Mouse (Mus musculus) heart, embryonic 13.5 days (tissue): ENCODE results near the gene Qpct. TPM values are rescaled to one million over a fixed set of nuclear protein-coding genes. Genes with fewer than 3 reads are reported as not detected.
A peak's percentile ranks its signal among the peaks of the same experiment; 100 is the strongest.
"Not testable (repeated sequence)": the region's sequence is repeated elsewhere in the genome, so short reads cannot be mapped to it uniquely, and the experiment has no call there.

Source experiments
- ATAC-seq: fragments of 200-750 bp; cut with Nextera tagmentation; 2 replicates; pipeline ENCODE4 v1.8.0; 2017; ENCODE audit warnings: moderate TSS enrichment; ENCODE audit not compliant: insufficient number of reproducible peaks, low FRiP score, low TSS enrichment; ENCODE audit errors: extremely low read depth
- H3K27ac ChIP-seq: fragments of 300-500 bp; sonication (generic); replicated peaks from 2 replicates; pipeline ENCODE4 v1.5.1; 2015; ENCODE audit warnings: moderate library complexity, mild to moderate bottlenecking, inconsistent platforms
- H3K27me3 ChIP-seq: fragments of 300-500 bp; sonication (generic); replicated peaks from 2 replicates; pipeline ENCODE4 v1.6.1; 2015; ENCODE audit warnings: mild to moderate bottlenecking, inconsistent platforms
- H3K36me3 ChIP-seq: fragments of 300-500 bp; sonication (generic); 2 replicates; pipeline ENCODE4 v1.6.1; 2015; ENCODE audit warnings: mild to moderate bottlenecking, inconsistent platforms
- H3K4me1 ChIP-seq: fragments of 300-500 bp; sonication (generic); 2 replicates; pipeline ENCODE4 v1.6.1; 2015; ENCODE audit warnings: inconsistent platforms
- H3K4me2 ChIP-seq: fragments of 300-500 bp; sonication (generic); 2 replicates; pipeline ENCODE4 v1.6.1; 2015; ENCODE audit warnings: inconsistent platforms, mild to moderate bottlenecking, moderate library complexity
- H3K4me3 ChIP-seq: fragments of 300-500 bp; sonication (generic); 2 replicates; pipeline ENCODE4 v1.5.1; 2015; ENCODE audit warnings: moderate library complexity, mild to moderate bottlenecking, inconsistent platforms
- H3K9ac ChIP-seq: fragments of 300-500 bp; sonication (generic); 2 replicates; pipeline ENCODE4 v1.6.1; 2015; ENCODE audit warnings: inconsistent platforms, mild to moderate bottlenecking, moderate library complexity
- H3K9me3 ChIP-seq: fragments of 300-500 bp; sonication (generic); 2 replicates; pipeline ENCODE4 v1.6.1; 2016; ENCODE audit warnings: inconsistent platforms
- WGBS: fragments of 180-500 bp; shearing (Covaris S2); methylation state at CpG from one replicate; pipeline ENCODE4 v1.1.7; 2015; ENCODE audit warnings: mixed read lengths; 5-methylcytosine and 5-hydroxymethylcytosine counted together
- polyA plus RNA-seq: library from polyadenylated mRNA; unstranded; fragments of >200 nt; fragmentation: Nextera tagmentation; extraction: Ambion mirVana; gene quantifications from 2 replicates; pipeline ENCODE4 v1.2.1, GENCODE M21; 2015

Gene Qpct
- polyA plus RNA-seq, 1 experiment from 2014 or later, result 36.6 TPM

DNA sequence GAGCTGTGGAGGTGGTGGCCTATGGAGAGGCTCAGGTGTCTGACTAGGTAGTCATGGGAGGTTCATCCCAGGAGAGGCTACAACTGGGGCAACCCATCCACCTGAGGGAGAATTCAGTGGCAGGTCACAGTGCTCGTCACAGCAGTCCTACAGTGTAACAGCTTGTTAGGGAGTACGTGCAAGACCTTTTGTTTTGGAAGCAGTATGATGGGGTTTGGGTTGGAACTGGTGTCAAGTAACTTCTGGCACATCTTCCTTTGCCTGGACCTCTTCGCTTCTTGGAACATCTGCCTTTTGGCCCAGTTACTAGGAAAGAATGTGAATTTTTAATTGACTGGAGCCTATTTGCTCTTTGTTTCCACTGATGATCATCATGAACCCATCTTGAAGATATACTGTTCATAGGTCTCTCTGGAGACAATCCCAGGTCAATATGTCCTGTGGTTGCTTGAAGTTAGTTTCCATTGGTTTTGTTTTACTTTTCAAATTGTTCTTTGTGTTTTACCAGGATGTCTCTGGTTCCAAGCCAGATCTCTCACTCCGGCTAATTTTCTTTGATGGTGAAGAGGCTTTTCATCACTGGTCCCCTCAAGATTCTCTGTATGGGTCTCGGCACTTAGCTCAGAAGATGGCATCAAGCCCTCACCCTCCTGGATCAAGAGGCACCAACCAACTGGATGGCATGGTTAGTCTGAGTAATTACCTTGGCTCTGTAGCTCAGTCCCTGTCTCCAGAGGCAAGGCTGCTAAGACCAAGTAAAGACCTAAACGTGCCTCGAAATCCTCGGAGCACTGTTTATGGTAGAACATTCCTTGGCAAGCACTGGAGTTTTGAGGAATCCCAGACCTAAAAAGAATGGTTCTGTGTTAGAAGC, 25.5 kb downstream of the Qpct start:
- WGBS, result 75% methylated on average over 8 of the region's 8 CpGs
- H3K36me3 ChIP-seq, result no peaks in the 10 kb centered on the region
- no peak overlapping the region for H3K9ac ChIP-seq
- H3K27me3 ChIP-seq, result no peaks in the 10 kb centered on the region
- no peak overlapping the region for H3K4me3 ChIP-seq
- ATAC-seq, result no peak
- no peaks in the 10 kb centered on the region for H3K9me3 ChIP-seq
- H3K4me1 ChIP-seq, result no peaks in the 10 kb centered on the region
- no peak overlapping the region for H3K4me2 ChIP-seq
- no peak overlapping the region for H3K27ac ChIP-seq

GRCm38 (mm10) chr17:79077848-79078146, 26.1 kb downstream of the Qpct start:
- Histone ChIP-seq H3K4me1 (no peaks in the 10 kb centered on the region), H3K4me2 (no peak overlapping the region), H3K9ac (no peak overlapping the region), H3K4me3 (no peak overlapping the region), H3K9me3 (no peaks in the 10 kb centered on the region), H3K27me3 (no peaks in the 10 kb centered on the region), H3K27ac (no peak overlapping the region), H3K36me3 (no peaks in the 10 kb centered on the region)
- 80% methylated on average over 1 of the region's 1 CpGs for WGBS
- ATAC-seq, result no peak

GRCm38 (mm10) chr17:79078248-79078647, 26.5 kb downstream of the Qpct start:
- no peak for ATAC-seq
- H3K4me2 ChIP-seq, result no peak overlapping the region
- no peaks in the 10 kb centered on the region for H3K27me3 ChIP-seq
- no peaks in the 10 kb centered on the region for H3K9me3 ChIP-seq
- H3K4me3 ChIP-seq, result no peak overlapping the region
- 72% methylated on average over 8 of the region's 8 CpGs for WGBS
- no peak overlapping the region for H3K9ac ChIP-seq
- no peaks in the 10 kb centered on the region for H3K4me1 ChIP-seq
- H3K36me3 ChIP-seq, result no peaks in the 10 kb centered on the region
- no peak overlapping the region for H3K27ac ChIP-seq

GRCm38 (mm10) chr17:79091710-79092109, 40.0 kb downstream of the Qpct start:
- Histone ChIP-seq H3K4me1 (peaks cover 26% of the 10 kb centered on the region), H3K4me2 (0 out of 2 replicates have a peak overlapping the region, but pooled peaks have one; percentile 6), H3K27me3 (no peaks in the 10 kb centered on the region), H3K9me3 (0 out of 2 replicates have a peak, but pooled peaks cover 3% of the 10 kb centered on the region), H3K4me3 (no peak overlapping the region), H3K36me3 (0 out of 2 replicates have a peak, but pooled peaks cover 2% of the 10 kb centered on the region), H3K27ac (peak overlapping the region; percentile 62), H3K9ac (no peak overlapping the region)
- 17% methylated on average over 1 of the region's 1 CpGs for WGBS
- ATAC-seq, result no peak

- WGBS, result 67% methylated on average over 5 of the region's 5 CpGs
Observed at GRCm38 (mm10) chr17:79093286-79093975, 41.7 kb downstream of the Qpct start.

GRCm38 (mm10) chr17:79095624-79096023, 43.9 kb downstream of the Qpct start:
- Histone ChIP-seq H3K27me3 (no peaks in the 10 kb centered on the region), H3K36me3 (0 out of 2 replicates have a peak, but pooled peaks cover 2% of the 10 kb centered on the region), H3K27ac (no peak overlapping the region), H3K9me3 (0 out of 2 replicates have a peak, but pooled peaks cover 3% of the 10 kb centered on the region), H3K4me3 (no peak overlapping the region), H3K9ac (no peak overlapping the region), H3K4me2 (no peak overlapping the region), H3K4me1 (peaks cover 26% of the 10 kb centered on the region)
- WGBS, result 69% methylated on average over 2 of the region's 2 CpGs
- no peak for ATAC-seq

More at GRCm38 (mm10) chr17:79093286-79093975, 41.7 kb downstream of the Qpct start:
- H3K4me2 ChIP-seq, result no peak overlapping the region
- no peaks in the 10 kb centered on the region for H3K27me3 ChIP-seq
- H3K27ac ChIP-seq, result peak overlapping the region; percentile 62; the same call in 1 of the 2 replicates
- H3K9ac ChIP-seq, result no peak overlapping the region
- H3K4me3 ChIP-seq, result no peak overlapping the region
- ATAC-seq, result no peak
- 0 out of 2 replicates have a peak, but pooled peaks cover 3% of the 10 kb centered on the region for H3K9me3 ChIP-seq
- H3K36me3 ChIP-seq, result 0 out of 2 replicates have a peak, but pooled peaks cover 2% of the 10 kb centered on the region
- peaks cover 26% of the 10 kb centered on the region for H3K4me1 ChIP-seq

GRCm38 (mm10) chr17:79099866-79100265, 48.2 kb downstream of the Qpct start:
- ATAC-seq, result no peak
- H3K4me1 ChIP-seq, result no peaks in the 10 kb centered on the region
- no peaks in the 10 kb centered on the region for H3K36me3 ChIP-seq
- H3K4me2 ChIP-seq, result no peak overlapping the region
- no peak overlapping the region for H3K9ac ChIP-seq
- H3K27me3 ChIP-seq, result no peaks in the 10 kb centered on the region
- H3K9me3 ChIP-seq, result 0 out of 2 replicates have a peak, but pooled peaks cover 3% of the 10 kb centered on the region
- 60% methylated on average over 4 of the region's 4 CpGs for WGBS
- H3K4me3 ChIP-seq, result no peak overlapping the region
- no peak overlapping the region for H3K27ac ChIP-seq

GRCm38 (mm10) chr17:79108238-79108637, 56.5 kb downstream of the Qpct start:
- H3K4me2 ChIP-seq, result no peak overlapping the region
- H3K27me3 ChIP-seq, result no peaks in the 10 kb centered on the region
- no peaks in the 10 kb centered on the region for H3K9me3 ChIP-seq
- ATAC-seq, result no peak
- no peaks in the 10 kb centered on the region for H3K36me3 ChIP-seq
- 78% methylated on average over 6 of the region's 6 CpGs for WGBS
- no peak overlapping the region for H3K9ac ChIP-seq
- H3K4me3 ChIP-seq, result no peak overlapping the region
- no peak overlapping the region for H3K27ac ChIP-seq
- no peaks in the 10 kb centered on the region for H3K4me1 ChIP-seq

- ATAC-seq, result no peak
- Histone ChIP-seq H3K27ac (no peak overlapping the region), H3K4me2 (no peak overlapping the region), H3K4me1 (no peaks in the 10 kb centered on the region), H3K4me3 (no peak overlapping the region), H3K27me3 (no peaks in the 10 kb centered on the region), H3K9me3 (no peaks in the 10 kb centered on the region), H3K9ac (no peak overlapping the region), H3K36me3 (no peaks in the 10 kb centered on the region)
- WGBS, result 68% methylated on average over 9 of the region's 9 CpGs
Observed at GRCm38 (mm10) chr17:79109576-79109975, 57.9 kb downstream of the Qpct start.

DNA sequence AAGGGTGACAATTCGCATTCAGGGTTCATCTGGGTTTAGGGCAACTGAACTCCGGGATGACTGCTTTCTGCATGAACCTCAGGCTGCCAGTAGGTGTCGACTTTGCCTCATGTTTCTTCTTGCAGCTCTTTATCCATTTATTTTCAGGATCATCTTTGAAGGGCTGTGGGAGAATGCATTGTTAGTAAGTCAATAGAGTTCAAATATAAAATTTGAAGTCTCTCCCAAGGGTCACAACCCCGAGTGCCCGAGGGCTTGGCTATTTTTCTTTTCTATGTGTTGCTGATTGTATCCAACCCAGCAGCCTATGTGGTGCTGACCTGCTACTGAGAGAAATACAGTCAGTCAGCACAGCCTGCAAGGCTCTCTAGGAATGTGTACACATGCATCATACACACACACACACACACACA, 59.2 kb downstream of the Qpct start:
- no peaks in the 10 kb centered on the region for H3K27me3 ChIP-seq
- no peaks in the 10 kb centered on the region for H3K9me3 ChIP-seq
- ATAC-seq, result no peak
- no peak overlapping the region for H3K4me3 ChIP-seq
- no peak overlapping the region for H3K9ac ChIP-seq
- no peak overlapping the region for H3K27ac ChIP-seq
- 13% methylated on average over 5 of the region's 5 CpGs for WGBS
- H3K4me2 ChIP-seq, result no peak overlapping the region
- H3K36me3 ChIP-seq, result no peaks in the 10 kb centered on the region
- no peaks in the 10 kb centered on the region for H3K4me1 ChIP-seq

GRCm38 (mm10) chr17:79115248-79115647, 63.5 kb downstream of the Qpct start:
- H3K4me2 ChIP-seq, H3K9me3 ChIP-seq, H3K27ac ChIP-seq, H3K36me3 ChIP-seq, H3K4me1 ChIP-seq, H3K27me3 ChIP-seq, H3K4me3 ChIP-seq, H3K9ac ChIP-seq, ATAC-seq: not testable (repeated sequence)
- 57% methylated on average over 9 of the region's 9 CpGs for WGBS
